Mouse (Mus musculus): ENCODE results near the gene Kcnip4.

Gene Kcnip4

DNA sequence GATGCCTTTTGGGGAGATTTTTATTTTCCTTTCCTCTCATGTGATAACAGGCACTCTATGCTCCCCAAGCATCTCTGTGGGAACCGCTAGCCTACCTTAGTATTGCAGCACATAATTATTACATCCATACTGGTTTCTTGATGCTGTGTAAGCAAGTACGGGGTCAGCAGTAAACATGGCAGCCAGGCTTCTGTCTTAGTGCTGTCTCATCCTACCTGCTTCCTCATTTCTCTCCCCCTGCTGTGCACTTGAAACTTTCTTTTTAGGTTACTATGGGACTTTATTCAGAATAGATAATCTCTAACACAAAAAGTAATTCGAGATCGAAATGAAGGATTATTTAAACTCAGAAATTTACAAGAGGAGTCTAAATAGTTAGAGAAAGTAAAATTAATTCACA is 973.0 kb downstream of the Kcnip4 start:
- DNase-seq (ENCODE audit: low read depth), result no peak

DNA sequence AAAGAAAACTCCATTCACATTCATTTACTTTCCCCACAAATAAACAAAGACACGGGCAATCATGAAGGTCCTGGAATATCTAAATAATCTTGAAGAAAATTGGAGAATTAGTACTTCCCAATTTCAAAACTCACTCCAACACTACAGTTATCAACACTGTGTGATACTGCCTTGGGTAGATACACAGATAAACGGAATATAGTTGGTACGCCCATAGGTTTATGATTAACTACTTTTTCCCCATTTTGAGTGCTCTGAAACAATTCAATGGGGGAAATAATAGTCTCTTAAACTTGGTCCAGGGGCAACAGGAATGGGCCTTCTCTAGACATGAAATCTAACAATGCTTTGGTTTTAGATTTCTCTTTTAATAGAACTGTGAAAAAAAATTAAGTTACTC is 978.9 kb downstream of the Kcnip4 start:
- DNase-seq (ENCODE audit: low read depth), result no peak

DNA sequence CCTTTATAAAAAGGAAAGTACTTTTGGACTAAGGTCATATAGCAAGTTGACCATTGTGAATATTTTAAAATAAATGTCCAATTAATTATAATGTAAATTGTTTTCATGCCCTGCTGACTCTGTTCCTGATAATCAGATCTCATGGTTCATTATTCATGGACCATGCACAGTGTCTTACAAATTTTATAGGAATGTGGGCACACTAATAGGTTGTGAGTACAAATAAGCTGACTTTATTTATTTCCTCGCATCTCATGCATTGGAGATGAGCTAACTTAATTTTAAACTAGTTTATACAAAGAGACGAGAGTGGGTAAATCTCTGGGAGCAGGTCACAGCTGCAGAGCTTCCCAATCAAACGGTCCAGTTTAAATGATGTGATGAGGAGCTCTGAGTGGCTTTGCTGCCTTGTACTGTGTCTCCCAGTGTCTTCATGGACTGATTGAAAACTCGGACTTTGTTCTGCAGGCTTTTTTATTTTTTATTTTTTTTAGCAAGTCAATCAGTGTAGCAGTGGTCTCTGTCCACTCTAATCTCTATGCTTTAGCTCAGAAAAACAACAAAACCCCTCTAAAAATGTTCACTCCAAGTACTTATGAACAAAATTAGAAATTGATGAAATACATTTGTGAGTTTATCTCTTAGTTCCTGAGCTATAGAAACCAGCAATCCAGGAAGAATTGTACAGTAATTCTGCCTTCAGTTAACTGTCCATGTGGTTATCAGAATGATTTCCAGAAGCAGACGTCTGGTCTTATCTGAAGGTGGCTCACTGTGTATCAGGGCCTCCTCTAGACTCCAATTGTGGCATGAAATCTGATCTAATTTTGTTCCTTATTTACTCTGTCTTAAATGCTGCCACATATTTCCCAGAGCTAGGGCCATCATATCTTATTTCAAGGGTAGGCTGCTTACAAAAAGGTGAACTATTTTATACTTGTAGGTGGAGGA is 979.6 kb downstream of the Kcnip4 start:
- DNase-seq (ENCODE audit: low read depth), result no peak

DNA sequence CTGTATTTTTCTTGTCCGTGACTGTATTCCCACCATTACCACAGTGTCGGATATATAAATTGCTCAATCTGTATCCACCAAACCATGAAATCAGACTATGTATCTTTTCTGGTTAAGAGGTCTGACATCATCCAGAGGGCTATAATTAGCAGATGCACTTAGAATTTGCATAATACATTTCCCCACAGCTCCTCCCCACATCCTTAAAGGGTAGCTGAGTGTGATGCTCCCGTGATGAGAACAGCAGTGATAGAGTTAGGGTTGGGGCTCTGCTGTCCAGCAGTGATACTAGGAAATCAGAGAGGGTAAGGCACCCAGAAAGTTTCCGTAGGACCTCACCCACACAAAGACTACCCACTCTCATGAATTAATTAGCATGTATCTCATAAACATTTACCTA is 1006.7 kb downstream of the Kcnip4 start:
- DNase-seq (ENCODE audit: low read depth), result no peak

DNA sequence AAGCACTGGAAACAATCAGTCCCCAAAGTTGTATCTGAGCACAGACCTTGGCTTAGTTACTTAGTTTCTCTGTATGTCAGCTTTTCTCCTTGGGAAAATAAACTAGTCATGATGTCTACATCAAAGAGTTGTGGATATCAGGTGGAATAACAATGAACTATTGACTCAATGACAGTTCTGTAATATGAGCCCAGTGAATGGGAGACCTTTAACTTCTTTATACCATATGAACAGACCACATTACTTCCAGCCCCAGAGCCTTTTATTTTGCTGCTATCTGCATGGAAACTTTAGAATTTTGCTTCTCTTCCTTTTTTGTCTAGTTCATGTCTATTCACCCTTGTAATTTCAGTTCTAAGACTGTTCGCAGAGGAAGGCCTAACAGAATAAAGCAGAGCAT is 1011.4 kb downstream of the Kcnip4 start:
- DNase-seq (ENCODE audit: low read depth), result no peak

DNA sequence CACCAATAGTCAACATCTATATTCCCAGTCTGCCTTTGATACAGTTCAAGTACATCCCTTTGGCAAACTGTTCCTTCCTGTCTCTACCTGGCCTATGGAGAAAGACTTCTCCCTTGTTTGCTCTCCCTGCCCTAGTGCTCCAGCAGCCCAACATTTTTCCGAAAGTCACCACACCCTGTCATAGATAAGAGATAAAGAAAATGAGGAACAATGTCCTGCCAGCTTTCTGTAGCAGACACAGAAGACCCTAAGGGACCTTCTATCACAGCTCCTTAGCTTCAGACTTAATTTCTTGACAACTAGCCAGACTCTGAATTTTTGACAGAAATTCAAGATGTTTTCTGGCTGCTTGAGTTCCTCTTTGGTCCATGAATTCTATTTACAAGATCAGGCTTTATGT is 1013.4 kb downstream of the Kcnip4 start:
- DNase-seq (ENCODE audit: low read depth), result no peak

DNA sequence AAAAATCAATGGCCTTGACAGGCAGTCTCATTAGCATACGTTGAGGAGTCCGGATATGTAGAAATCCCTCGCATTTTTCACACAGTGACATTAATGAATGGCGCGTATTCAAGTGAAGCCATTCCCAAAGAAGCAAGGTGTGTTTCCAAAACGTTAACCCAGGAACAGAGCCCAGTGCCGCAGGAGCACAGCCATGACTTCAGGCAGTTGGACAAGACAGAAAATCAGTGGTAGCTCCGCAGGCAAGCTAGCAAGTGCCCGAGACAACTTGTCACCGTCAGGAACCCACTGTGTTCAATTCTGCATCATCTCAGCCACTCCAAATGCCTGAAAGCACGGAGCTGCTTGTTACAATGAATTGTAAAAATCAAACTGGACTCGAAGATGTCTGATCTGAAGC is 1014.5 kb downstream of the Kcnip4 start:
- no peak for DNase-seq (ENCODE audit: low read depth)

DNA sequence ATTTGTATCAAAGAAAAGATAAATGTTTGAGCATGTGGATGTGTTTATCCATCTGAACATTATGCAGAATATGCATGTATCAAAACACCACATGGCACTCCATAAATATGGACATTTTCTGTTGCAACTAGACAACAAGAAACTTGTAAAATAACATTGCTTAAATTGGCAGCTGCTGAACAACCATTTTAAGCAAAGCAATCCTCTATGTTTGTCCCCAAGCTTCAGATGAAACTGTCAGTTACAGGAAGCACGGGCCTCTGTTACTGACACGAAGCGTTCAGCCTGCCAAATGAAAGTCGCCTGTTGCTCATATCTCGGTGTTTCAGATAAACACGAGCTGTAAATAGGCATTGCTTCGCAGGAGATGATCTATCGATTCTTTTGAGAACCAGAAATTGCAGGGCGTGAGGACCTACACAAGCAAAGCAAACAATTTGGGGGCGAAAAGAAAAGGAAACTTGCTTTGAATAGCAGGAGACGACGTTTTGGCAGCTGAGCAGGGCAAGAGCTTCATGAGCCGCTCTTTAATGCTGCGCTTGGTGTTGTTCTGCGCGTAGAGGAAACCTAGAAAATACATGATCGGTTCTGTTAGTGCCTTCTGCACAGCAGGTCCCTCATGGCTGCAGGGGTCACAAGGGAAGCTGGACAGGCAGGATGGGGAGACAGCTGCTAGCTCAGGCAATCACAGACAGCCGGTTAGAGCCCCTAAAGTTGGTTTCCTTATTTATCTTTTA is 1015.3 kb downstream of the Kcnip4 start:
- no peak for DNase-seq (ENCODE audit: low read depth)

DNA sequence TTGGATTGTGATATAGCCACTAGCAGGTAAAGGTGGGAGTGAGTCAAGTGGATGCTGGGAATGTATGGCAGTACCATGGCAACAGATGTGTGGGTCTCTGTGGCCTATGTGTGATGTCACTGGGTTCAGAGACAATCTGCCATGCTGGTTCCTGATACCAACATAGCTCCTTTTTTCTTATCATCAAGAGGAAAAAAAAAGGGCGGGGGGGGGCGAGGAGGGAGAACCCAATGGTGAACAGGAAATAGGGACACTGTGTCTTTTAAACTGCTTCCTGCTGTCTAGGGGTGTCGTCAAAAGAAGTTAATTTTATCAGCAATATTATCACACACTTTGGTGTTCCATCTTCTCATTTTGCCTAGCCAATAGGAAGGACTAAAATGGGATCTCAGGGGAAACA is 1021.6 kb downstream of the Kcnip4 start:
- no peak for DNase-seq (ENCODE audit: low read depth)

DNA sequence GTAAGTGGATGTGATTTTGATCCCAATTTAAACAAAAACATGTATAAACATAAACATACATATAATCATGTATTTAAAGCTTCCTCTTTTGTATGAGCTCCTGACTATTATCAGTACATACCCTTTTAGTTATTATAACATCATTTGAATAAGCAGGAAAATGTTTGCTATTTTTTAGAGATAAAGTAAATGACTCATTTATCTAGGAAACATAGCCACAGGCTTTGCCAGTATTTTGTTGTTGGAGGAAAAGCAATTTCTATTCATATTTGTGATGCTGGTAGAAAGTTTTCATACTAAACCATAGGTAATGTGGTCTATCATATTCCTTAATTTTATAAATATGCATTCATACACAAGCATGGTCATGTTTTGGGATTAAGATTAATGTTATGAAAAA is 1022.3 kb downstream of the Kcnip4 start:
- no peak for DNase-seq (ENCODE audit: low read depth)

DNA sequence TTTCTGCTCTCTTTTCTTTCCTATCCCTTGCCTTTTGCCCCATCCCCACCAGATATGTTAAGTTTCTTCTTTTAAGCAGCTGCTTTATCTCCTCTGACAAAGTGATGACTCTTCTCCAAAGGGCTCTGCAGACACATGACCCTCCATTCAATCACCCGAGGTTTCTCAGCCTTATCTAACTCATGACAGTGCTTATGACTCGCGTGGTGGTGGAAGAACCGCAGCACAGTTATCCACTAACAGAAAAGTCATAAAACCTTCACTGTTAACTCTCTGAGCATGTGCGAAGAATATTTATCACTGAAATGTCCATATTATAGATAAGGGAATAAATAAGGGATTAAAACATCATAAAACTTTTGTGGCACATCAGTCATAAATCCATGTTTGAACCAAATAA is 1024.5 kb downstream of the Kcnip4 start:
- no peak for DNase-seq (ENCODE audit: low read depth)

DNA sequence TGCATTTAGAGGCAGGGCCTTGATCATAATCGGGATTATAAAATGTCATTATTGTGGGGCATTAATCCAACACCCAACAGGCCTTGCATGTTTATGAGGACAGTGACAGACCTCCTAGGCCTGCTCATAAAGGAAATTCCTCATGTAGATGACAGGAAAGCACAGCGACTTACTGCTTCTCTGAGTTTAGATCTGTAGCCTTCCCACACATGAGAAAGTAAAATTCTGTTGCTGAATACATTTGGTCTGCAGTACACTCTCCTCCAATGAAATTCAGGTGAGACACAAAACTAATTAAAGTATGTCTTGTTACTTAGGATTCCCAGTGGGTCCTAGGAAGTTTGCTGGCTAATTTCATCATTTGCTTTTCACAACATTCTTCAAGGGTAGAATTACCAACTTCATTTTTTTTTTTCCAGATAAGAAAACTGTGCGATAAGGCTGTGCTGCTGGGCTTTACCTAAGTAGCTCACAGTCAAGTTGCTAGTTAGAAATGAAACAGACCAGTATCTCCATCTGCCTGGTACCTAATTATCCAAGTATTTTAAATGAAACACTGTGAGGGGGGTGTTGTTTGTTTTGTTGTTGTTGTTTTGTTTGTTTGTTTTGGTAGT is 1033.7 kb downstream of the Kcnip4 start:
- no peak for DNase-seq (ENCODE audit: low read depth)

DNA sequence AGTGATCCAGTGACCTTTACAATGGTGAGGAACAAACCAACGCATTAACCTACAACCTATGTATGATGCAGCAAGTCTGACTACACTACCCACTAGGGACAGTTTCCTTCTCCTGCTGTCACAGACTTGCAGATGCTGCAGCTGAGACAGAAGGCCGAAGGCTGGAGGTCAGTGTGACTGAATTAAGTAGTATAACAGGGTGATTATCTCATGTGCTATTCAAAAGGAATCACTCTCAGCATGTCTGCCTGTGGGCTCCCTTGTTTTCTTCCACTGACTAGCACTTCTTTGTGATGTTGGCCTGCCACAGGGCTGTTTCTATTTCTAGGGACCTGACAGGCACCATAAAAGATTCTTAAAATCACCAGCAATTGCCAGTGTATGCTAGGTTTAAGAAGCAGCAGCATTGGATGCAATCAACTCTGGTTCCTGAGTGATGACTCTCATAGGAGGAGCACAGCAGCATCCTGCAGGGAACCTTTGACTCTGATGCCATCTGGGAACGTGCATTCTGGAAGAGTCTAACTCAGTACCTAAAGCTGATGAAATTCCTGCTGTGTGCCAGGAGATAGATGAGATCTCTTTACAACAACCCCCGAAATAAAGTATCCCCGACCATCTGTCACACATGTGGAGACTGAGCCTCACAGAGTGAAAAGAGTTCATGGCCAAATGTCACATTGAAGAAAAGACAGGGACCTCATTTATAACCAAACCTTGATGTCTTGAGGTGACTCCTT is 1035.0 kb downstream of the Kcnip4 start:
- DNase-seq (ENCODE audit: low read depth), result no peak

DNA sequence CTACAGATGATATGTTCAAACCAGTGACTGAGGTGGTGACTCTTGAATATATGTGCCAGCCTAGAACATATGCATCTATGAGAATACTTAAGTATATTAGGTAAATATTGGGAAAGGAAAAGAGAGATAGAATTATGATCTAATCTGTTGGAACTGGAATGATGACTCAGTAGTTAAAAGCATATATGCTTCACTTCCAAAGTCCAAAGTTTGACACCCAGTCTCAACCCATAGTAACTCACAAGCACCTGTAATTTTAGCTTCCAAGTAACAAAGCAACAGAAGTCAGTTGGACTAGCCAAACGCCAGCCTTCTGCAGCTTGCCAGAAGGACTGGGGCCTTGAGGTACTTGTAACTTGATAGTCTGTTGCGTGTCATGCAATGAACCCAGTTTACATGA is 1041.6 kb downstream of the Kcnip4 start:
- no peak for DNase-seq (ENCODE audit: low read depth)

DNA sequence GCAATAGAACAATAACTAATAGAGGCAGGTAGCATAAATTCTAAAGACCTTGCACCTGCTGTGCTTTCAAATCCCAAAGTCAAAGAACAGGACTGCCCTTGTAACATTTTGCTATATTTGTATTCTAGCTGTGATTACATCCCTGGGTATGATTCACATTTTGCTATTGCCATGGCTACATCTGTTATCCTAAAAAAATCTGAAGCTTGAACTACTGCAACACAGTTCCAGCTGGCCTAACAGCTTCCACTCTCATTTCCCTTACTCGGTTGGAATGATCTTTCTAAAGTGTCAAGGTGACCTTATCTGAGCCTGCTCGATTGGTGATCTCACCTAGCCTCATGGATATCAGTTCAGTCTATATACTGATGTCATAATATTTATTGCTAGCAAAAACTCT is 1064.5 kb downstream of the Kcnip4 start:
- DNase-seq (ENCODE audit: low read depth), result no peak

DNA sequence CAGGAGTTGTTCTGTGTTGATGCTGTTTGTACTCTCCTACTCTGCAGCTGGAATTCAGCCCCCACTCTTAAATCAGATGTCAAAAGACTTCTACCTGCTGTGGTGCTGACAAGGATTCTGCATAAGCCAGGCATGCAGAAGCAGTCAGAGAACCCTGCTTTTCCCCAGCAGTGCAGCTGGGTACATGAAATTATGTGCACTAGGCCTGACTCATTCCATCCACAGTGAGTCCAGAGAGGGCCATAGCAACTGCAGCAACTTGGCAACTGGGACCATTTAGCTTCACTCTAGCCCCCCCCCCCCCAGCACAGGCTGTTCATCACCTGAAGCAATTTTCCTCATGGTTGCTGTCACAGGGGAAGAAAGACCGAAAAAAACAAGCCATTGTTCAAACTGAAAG is 1075.8 kb downstream of the Kcnip4 start:
- DNase-seq (ENCODE audit: low read depth), result no peak

DNA sequence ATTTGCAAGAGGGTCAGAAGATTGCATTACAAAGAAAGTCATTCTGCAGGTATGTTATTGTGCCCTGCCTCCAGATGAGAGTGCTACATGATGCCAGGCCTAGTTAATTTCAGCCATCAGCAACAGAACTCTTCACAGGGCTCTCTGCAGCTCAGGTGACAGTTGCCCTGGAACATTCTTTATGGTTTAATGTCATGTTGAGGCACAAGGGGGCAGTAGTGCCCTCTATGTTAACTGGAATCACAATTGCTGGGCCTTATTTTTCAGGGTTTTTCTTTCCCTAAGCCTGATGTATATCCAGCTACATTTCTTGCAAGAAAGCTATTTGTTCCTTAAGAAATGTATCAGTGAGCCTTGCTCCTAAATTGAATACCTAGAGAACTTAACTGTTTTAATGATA is 1094.2 kb downstream of the Kcnip4 start:
- no peak for DNase-seq (ENCODE audit: low read depth)

DNA sequence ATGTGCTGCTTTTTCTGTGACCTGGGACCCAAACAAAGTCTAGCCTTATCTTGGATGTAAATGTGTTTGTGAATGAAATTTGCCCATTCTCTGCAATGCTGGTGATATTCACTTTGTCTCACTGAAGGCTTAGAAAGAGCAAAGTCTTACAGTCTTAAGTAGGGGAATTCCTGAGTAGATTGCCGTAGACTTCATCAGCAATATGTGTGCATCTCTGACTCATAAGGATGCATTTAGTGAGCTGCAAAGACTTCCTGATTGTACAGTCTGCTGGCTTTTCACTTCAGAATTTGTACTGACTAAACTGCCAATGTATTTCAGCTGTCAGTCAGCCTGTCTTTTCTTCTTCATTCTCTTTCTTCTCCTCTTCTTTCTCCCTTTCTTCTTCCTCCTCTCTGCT is 1102.8 kb downstream of the Kcnip4 start:
- no peak for DNase-seq (ENCODE audit: low read depth)

DNA sequence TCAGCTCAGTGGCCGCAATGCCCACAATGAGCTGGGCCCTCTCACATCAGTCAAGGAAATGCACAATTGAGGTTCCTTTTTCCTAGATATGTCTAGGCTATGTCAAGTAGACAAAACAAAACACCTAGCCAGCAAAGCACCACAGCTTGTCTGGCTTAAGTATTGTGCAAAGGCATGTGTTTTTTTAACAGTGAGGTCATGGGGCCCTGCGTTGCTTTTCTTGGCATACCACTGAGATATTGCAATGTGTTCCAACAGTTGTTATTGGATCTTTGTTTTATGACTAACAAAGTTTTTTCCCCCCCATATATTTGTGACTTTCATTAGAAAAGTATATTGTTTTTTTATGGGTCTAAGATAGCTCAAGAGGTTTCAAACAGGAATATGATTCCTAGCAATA is 1105.0 kb downstream of the Kcnip4 start:
- no peak for DNase-seq (ENCODE audit: low read depth)

DNA sequence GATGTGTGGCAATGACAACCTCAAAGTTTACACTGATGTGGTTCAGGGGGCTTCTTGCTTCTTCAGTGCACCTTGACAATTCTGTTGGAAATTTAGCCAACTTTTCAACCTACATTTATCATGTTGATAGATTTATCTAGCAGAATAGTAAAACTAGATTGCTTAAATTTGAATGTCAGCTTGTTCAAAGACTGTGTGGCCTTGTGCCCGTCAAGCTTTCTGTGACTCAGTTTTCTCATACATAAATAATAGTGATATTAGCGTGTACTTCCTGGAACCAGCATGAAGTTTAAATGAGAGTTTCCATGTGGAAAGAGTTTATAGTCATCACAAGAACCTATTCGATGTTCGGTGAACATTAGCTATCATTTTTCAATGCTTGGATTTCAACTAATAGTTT is 1112.4 kb downstream of the Kcnip4 start:
- DNase-seq (ENCODE audit: low read depth), result no peak

DNA sequence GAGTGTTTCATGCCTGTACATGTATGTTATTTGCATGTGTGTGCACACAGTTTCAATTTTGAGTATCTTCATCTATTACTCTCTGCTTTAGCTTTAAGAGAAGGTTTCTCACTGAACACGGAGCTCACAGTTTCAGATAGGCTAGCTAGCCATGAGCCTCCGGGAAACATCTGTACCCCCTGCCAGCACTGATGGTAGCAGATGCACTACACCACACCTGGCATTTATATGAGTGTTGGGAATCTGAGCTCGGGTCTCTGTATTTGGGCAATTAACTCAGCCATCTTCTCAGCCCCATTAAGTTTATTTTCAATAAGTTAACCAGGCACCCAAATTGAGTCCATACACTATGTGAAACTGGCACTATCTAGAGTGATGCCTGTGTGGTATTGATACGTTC is 1113.2 kb downstream of the Kcnip4 start:
- DNase-seq (ENCODE audit: low read depth), result no peak

DNA sequence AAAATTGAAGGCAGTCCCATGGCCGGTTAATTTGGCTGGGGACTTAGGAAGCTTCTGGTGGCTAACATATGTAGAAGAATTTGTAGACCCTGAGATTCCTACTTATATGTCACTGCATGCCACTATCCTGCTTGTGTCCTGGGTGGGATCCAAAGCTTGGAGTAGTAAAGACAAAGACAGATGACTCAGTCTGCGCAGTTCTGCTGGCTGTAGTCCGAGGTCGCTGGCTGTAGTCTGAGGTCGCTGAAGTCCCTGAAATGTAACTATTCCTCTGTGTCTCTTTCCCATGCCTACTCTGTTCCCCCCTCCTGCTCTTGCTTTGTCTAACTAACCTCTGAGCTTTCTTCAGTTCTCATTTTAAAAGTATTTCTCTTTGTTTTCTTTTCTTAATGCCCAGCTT is 1114.4 kb downstream of the Kcnip4 start:
- no peak for DNase-seq (ENCODE audit: low read depth)
